Mouse (Mus musculus): ENCODE results near the gene Stat3.

- TF ChIP-seq CTCF (IDR thresholded peaks at IDR 0.05; ENCODE audit: extremely low read depth, insufficient read depth, insufficient read length, insufficient replicate concordance) (no peak), POLR2A (IDR thresholded peaks at IDR 0.05; ENCODE audit: low read depth, low read length) (peak; percentile 52)
Observed at GRCm38 (mm10) chr11:100939512-100940151, at the start of gene Stat3.
